Mouse (Mus musculus) ES-Bruce4 (cell line): ENCODE measurements around the gene Fig4.

ENCODE experiments used
- CTCF ChIP-seq: IDR thresholded peaks from one replicate; pipeline ENCODE4 v1.8.1; 2011; ENCODE audit warnings: low read depth, low read length
- EP300 ChIP-seq: IDR thresholded peaks from 2 replicates; pipeline ENCODE4 v1.6.1; 2011; ENCODE audit warnings: low read depth, low read length; ENCODE audit not compliant: insufficient read depth

DNA sequence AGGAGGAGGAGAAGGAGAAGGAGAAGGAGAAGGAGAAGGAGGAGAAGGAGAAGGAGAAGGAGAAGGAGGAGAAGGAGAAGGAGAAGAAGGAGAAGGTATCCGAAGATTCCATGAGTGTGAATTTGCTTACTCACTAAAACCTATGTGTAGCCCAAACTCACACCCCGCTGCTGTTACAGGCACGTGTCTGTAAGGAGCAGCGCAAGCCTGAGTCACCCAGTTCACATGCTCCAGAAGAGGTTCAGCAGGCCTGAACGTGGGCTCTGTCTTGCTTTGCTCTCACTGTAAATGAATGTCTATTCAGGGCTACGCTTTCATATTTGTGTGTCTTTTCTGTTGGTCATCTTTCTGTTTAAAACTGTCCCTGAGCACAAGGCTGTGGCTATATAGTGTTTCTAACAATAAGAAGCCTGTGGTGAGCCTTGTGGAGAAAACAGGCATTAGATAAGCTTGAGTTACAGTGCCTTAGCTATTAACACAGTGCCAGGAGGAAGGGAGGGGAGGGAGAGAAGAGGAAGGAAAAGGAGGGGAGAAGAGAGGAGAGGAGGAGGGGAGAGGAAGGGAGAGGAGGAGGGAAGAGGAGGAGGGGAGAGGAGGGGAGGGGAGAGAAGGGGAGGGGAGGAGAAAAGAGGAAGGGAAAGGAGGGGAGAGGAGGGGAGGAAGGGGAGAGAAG is 71.8 kb downstream of the Fig4 start:
- TF ChIP-seq CTCF (no peak), EP300 (no peak)
